Mouse (Mus musculus) layer of hippocampus, adult 2 months (tissue): ENCODE results near the gene Rgs12. TPM values are rescaled to one million over a fixed set of nuclear protein-coding genes. Genes with fewer than 3 reads are reported as not detected.

ENCODE experiments used
- DNase-seq, 2 experiments: peaks; one replicate each; pipeline ENCODE4 v3.0.0; 2022; ENCODE audit warnings: low spot score in 2 of 2
- H3K27ac ChIP-seq: fragments of 200-600 bp; 2 replicates; pipeline ENCODE4 v1.8.1; 2022
- H3K4me3 ChIP-seq: fragments of 200-600 bp; 2 replicates; pipeline ENCODE4 v1.8.1; 2022; ENCODE audit warnings: mild to moderate bottlenecking
- CTCF ChIP-seq: fragments of 200-600 bp; conservative IDR thresholded peaks from 2 replicates; pipeline ENCODE4 v1.8.1; 2022; ENCODE audit warnings: antibody characterized with exemption, mild to moderate bottlenecking, moderate library complexity
- long read RNA-seq, 2 experiments: library from polyadenylated mRNA; stranded (forward); transcript quantifications; one replicate each; pipeline ENCODE4 v2.0.0; 2021; ENCODE audit warnings: borderline mapping rate in 2 of 2
- total RNA-seq, 2 experiments: library from RNA; stranded (reverse); gene quantifications; 2 replicates each; pipeline ENCODE4 v1.2.3; 2021

Gene Rgs12
- 10 to 100 TPM; 43.2 to 52.5 TPM for total RNA-seq
- long read RNA-seq, experiment 1, transcript Rgs12-206 (15 exons, 3,624 nt) = major isoform, 9 of 29 reads
- long read RNA-seq, experiment 1, partial matches to known transcripts = 9 of 29 reads
- long read RNA-seq, experiment 1, other reads (novel, unspliced or antisense) = 9 of 29 reads
- long read RNA-seq, experiment 2, full-length matches to known transcripts = 26 of 37 reads
- long read RNA-seq, experiment 2, partial matches to known transcripts = 4 of 37 reads
- long read RNA-seq, experiment 2, other reads (novel, unspliced or antisense) = 7 of 37 reads

DNA sequence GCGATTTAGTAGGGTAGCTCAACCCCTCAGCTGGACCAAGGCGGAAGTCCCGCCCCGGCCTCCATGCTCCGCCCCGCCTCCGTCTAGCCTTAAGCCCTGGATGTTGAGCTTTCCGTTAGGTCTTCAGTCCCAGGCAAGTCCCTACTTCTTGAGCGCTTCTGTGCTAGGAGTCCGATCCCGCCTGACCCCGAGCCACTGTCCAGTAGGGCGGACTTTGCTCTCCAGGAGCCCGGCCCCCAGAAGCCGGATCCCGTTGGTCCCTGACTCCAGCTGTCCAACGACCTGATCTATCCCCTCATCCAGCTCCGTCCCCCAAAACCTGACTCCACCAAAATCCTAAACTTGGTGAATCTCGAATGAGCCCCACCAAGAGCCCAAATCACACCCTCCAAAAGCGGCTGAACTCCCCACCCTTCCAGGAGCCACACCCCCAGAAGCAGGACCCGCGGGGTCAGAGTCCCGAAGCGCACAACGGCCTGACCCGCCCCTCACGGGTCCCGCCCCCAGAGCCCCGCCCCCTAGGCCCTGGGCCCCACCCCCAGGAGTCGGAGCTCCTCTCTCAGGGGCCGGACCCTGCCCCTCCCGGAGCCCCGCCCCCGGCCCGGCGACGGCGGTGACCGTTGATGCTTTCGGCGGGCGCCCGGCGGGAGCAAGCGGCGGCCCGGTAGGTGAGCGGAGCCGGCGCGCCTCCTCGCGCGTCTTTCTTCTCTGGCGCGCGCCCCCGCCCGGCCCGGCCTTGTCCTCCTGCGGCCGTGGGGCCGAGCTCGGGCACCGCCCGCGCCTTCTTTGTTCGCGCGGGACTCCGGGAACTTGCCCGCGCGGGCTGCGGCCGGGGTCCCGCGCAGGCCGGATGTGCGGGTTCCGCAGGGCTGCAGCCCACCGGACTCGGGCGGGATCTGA lies at the start of gene Rgs12:
Gene Rgs12 (plus strand): TSS at position 585 of the 900 bp plus-strand sequence.
- peak; percentile 34 to 45 for DNase-seq
- Histone ChIP-seq H3K27ac (peak within 1 kb of the TSS; percentile 90), H3K4me3 (peak within 1 kb of the TSS; percentile 54)
- TF ChIP-seq CTCF = no peak

DNA sequence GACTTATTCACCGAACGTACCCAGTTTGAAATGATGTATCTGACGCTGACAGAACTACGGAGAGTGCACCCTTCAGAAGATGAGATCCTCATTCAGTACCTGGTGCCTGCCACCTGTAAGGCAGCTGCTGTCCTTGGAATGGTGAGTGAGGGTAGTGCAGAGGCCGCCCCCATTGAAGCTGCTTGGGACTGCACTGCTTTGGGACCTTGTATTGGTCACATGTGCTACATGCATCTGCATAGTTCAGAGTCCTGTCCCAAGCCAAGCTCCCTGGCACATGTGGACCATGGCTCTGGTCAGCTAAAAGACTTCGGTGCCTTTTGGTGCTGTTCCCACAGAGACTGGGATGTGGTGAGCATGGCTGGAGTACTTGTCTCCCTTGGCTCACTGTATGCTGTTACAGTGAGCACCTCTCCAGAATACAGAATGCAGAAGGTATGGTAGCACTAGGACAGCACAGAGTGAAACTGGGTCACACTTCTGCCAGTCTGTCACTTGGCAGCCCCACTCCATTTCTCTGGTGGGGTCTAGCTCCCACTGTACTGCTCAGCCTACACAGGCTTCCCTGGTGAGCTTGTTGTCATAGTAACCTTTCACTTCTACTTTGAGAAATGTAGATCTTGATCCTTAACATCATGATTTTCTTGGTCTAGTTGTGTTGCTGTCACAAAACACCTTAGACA lies 49.3 kb upstream of the Rgs12 start:
- TF ChIP-seq CTCF = no peak
- Histone ChIP-seq H3K4me3 (no peak overlapping the region), H3K27ac (peak overlapping the region; percentile 51; the same call in 1 of the 2 replicates)
- DNase-seq = no peak

DNA sequence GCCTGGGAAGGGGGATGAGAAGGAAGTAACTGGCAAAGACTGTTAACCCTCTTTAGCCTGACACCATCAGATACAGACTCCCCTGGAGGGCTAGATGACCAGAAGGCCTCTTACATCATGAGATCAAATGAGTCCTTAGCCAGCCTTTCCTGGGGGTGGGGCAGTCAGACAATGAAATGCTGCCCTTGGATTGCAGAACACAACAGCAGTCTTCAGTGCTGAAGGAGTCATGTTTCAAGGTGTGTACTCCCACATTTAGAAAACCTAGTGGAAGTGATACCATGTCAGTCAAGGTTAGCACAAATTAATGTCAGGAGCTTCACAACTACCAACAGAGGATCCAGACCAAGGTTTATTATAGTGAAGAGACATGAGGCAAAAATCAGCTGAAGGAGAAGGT lies 46.9 kb upstream of the Rgs12 start:
- no peak for TF ChIP-seq CTCF

DNA sequence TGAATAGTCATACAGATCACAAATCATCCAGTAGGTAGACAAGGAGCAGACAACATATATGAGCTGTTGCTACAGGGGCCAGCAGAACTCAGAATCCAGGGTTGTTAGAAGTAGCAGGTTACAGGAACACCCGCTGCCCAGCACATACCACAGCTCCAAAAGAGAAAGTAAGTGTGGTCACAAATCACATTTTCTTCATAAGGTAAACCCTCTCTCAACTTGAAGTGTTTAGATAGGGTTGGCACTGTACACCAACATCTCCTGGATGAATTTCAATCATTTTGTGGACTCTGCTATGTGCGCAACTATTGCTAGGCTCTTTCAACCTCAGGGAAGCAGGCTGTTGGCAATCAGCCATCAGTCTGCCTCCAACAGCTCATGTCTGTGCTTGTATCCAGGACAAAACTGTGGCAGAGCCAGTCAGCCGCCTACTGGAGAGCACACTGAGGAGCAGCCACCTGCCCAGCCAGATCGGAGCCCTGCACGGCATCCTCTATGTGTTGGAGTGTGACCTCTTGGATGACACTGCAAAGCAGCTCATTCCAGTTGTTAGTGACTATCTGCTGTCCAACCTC lies 46.3 kb upstream of the Rgs12 start:
- Histone ChIP-seq H3K27ac (peak overlapping the region; percentile 49), H3K4me3 (no peak overlapping the region)
- DNase-seq = peak; percentile 45 to 58
- TF ChIP-seq CTCF = peak; percentile 70

More for the DNA sequence above, 46.9 kb upstream of the Rgs12 start:
- no peak for DNase-seq
- H3K4me3 ChIP-seq = no peak overlapping the region
- H3K27ac ChIP-seq = peak overlapping the region; percentile 49

DNA sequence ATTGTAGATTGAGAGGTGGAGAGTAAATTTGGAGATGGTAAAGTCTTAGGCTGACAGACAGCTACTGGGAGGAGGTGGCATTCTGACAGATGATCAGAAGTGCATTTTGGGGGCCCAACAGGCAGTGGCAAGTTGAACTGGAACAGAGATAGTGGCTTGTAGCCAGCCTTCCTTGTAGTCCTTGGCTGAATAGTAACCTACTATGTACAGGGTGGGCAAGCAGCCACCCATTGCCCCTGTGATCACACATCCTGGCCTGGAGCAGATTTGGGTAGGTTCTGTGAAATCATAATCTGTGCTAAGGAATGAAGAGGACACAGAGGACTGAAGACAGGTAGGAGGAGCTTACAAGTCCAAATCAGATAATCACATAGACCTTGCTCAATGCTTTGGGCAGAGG lies 44.8 kb upstream of the Rgs12 start:
- DNase-seq = no peak
- no peak for TF ChIP-seq CTCF
- no peak overlapping the region for H3K4me3 ChIP-seq
- no peak overlapping the region for H3K27ac ChIP-seq

DNA sequence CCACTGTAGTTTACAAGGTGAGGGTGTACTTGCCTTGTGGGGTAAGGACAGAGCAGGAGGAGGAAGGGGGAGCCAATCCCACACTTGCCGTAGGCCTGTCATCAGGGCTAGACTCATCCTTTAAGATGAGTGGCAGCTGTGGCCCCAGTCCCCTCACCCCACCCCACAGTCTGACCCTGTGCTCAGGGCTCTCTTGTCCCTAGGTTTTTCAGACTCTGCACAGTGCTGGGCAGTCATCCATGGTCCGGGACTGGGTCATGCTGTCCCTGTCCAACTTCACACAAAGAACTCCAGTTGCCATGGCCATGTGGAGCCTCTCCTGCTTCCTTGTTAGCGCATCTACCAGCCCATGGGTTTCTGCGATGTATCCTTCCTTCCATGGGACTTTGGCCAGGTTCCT lies 42.0 kb upstream of the Rgs12 start:
- no peak overlapping the region for H3K4me3 ChIP-seq
- DNase-seq = no peak
- no peak for TF ChIP-seq CTCF
- no peak overlapping the region for H3K27ac ChIP-seq

DNA sequence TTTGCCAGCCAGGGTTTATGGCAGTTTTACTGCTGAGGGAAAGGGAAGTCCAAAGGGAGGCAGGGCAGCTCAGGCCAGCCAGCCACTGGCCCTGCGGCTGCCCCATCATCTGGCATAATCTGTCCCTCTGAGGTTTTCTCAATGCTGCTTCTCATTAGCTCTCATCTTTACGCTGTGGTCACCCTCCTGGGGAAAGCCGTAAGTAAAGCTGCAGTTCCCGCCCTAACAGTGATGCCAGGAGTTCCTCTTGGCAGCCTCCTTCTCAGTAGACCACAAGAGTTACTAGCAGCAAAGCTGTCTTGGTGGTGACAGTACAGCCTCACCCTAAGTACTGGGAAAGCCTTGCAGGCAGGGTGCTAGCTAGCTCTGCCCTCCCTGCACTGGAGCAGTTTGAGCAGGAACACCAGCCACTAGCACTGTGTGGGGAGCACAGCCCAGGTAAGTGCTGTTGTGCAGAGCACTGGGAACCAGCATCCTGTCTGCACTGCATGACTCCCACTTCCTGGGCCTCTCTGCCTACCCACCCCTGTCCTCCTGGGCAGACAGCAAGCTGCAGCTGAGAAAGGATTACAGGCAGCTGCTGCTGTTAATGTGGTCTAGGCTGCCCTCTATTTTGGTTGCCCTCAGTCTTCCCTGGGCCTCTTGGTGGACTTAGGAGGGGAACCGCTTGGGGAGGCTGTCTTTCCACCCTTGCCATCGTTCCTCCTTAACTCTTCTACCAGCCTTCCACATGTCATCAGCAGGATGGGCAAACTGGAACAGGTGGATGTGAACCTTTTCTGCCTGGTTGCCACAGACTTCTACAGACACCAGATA lies 41.1 kb upstream of the Rgs12 start, which contains the start of gene Msantd1:
Gene Msantd1 (plus strand): TSS at position 103 of the 816 bp plus-strand sequence.
- no peak for TF ChIP-seq CTCF
- Histone ChIP-seq H3K4me3 (no peak within 1 kb of the TSS), H3K27ac (no peak within 1 kb of the TSS)
- no peak for DNase-seq

DNA sequence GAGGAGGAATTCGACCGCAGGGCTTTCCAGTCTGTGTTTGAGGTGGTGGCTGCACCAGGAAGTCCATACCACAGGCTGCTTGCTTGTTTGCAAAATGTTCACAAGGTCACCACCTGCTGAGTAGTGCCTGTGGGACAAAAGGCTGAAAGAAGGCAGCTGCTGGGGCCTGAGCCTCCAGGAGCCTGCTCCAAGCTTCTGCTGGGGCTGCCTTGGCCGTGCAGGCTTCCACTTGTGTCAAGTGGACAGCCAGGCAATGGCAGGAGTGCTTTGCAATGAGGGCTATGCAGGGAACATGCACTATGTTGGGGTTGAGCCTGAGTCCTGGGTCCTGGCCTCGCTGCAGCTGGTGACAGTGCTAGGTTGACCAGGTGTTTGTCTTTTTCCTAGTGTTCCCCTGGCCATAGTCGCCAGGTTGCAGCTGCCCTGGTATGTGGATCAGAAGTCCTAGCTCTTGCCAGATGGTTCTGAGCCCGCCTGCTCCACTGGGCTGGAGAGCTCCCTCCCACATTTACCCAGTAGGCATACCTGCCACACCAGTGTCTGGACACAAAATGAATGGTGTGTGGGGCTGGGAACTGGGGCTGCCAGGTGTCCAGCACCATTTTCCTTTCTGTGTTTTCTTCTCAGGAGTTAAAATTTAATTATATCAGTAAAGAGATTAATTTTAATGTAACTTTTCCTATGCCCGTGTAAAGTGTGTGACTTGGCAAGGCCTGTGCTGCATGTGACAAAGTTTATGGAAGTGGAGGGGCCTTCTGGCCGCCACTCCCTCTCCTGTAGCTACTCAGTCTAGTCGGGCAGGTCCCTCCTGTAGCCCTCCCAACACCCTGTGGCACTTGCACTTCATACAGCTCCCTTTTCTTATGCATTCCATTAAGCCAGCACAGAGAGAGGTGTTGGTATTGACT lies 40.3 kb upstream of the Rgs12 start:
- no peak overlapping the region for H3K27ac ChIP-seq
- no peak overlapping the region for H3K4me3 ChIP-seq
- no peak for TF ChIP-seq CTCF
- no peak for DNase-seq

DNA sequence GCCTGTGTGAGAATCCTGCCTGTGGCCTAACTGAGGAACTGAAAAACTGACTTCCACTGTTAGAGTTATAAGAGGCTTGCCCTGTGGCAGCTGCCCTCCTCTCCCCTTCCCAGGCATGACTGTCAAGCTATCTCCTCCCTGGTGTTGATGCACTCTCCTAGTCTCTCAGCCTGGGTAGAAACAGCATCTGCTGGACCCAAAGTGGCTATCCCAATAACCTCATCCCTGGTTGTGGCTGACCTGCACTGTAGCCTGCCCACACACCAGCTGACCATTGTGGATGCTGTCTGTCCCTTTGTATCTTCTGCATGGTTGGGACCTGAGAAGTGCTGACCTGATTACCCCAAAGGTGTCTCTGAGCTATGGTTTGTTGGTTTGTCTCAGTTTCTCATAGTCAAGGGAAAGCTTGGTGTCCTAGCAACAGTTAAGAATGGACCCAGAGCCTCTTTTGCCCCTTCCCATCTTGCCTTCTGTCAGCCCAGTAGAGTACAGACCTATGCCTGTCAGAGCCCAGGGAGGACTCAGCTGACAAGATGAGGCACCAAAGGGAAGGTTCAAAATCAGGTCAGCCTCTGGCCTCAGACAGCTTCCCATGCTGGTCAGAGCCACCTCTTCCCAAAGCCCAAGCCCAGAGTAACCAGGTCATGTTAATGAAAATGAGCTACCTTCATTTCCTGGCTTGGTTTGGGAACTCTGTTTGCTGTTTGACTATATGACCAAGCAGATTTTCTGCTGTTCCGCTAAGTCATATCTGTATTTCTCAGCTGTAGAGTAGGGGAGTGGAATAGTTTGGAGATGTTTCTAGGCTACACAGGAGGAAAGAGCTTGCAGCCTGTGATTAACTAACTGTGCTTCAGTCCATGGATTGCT lies 39.4 kb upstream of the Rgs12 start:
- Histone ChIP-seq H3K27ac (no peak overlapping the region), H3K4me3 (no peak overlapping the region)
- no peak for DNase-seq
- no peak for TF ChIP-seq CTCF

DNA sequence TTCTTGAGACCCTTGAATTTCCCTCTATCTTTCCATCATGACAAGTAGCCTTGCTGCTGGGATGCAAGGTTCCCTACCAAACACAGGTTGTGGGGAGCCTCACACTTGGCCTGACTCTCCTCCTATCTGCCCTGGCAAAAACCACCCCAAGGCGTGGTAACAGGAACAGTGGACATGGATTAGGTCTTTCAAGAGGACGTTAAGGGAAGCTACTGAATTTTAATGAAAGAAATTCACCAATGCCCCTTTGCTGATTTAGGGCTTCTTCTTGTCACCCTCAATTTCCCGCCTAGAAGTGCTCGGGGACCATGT lies 38.8 kb upstream of the Rgs12 start:
- TF ChIP-seq CTCF = no peak
- no peak for DNase-seq
- Histone ChIP-seq H3K27ac (no peak overlapping the region), H3K4me3 (no peak overlapping the region)

DNA sequence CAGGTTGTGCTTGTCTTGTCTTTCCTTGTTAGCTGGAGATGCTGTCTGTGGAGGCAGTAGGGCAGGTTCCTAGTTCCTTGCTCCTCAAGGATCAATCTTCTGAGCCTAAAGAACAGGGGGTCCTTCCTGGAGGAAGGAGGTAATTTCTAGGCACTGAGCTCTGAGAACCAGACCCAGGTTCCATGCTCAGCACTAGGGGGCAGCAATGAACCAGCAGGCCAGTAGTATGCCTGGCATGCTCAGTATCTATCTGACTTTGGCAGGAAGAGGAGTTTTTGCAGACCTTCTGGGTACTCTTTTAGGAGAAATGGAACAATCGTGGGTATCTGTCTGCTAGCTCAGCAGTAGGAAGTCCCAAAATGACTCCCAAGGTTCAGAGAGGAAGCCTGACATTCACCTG lies 33.4 kb upstream of the Rgs12 start:
- DNase-seq = peak; percentile 76 to 81
- peak; percentile 99 for TF ChIP-seq CTCF
- H3K4me3 ChIP-seq = no peak overlapping the region
- peak overlapping the region; percentile 58 for H3K27ac ChIP-seq
